8 mouse cellular contexts compared by ENCODE assay signal in genomic region chr10:75873543-75874170, GRCm38 (mm10). TPM values are rescaled to one million over a fixed set of nuclear protein-coding genes. Genes with fewer than 3 reads are reported as not detected.
DNase-seq lines count a peak whose midpoint lies in the region; ATAC-seq and TF ChIP-seq lines count a peak whose summit lies in the region.

No protein-coding gene starts in this region.

- TF ChIP-seq CTCF in left cerebral cortex, adult 2 months (IDR thresholded peaks at IDR 0.05) = no peak

- H3K9me3 ChIP-seq in intestine, embryonic 15.5 days = no peaks in the 10 kb centered on the region
- no peaks in the 10 kb centered on the region for H3K9me3 ChIP-seq in stomach, embryonic 14.5 days (ENCODE audit: control insufficient read depth, low read depth, low read length)

- ATAC-seq in intestine, embryonic 15.5 days = no peak
- no peak for ATAC-seq in stomach, embryonic 14.5 days (ENCODE audit: insufficient number of reproducible peaks, insufficient read depth, low FRiP score, low read depth)

- DNase-seq in left cerebral cortex, adult 2 months (ENCODE audit: extremely low spot score in 1 of 2, low spot score in 2 of 2) = no peak
- no peak for DNase-seq in left cerebral cortex, postnatal 10 days (ENCODE audit: extremely low spot score in 1 of 2, low spot score in 2 of 2)
- DNase-seq in cerebellum, postnatal 36 days = peak; percentile 47 to 63
- no peak for DNase-seq in gastrocnemius, adult 8-10 months (ENCODE audit: low spot score in 2 of 2)
- DNase-seq in thymus, postnatal 36 days = no peak
- no peak for DNase-seq in kidney, postnatal 4 days

- peak overlapping the region; percentile 70 for H3K4me2 ChIP-seq in intestine, embryonic 15.5 days (replicated peaks)
- H3K4me2 ChIP-seq in stomach, embryonic 14.5 days (replicated peaks; ENCODE audit: low read depth, low read length) = peak overlapping the region; percentile 54

- intact Hi-C loops in left cerebral cortex, adult 2 months (cut with DNase I) = no loop called here
- intact Hi-C loops in left cerebral cortex, postnatal 10 days (cut with DNase I) = no loop called here

- no peak overlapping the region for H3K9ac ChIP-seq in intestine, embryonic 15.5 days
- no peak overlapping the region for H3K9ac ChIP-seq in stomach, embryonic 14.5 days (replicated peaks; ENCODE audit: low read depth, low read length)

- H3K36me3 ChIP-seq in intestine, embryonic 15.5 days = no peaks in the 10 kb centered on the region
- no peaks in the 10 kb centered on the region for H3K36me3 ChIP-seq in stomach, embryonic 14.5 days (ENCODE audit: control insufficient read depth, insufficient read depth, low read length)

- H3K4me1 ChIP-seq in intestine, embryonic 15.5 days (replicated peaks) = peaks cover 5% of the 10 kb centered on the region; the same call in 1 of the 2 replicates
- H3K4me1 ChIP-seq in stomach, embryonic 14.5 days (ENCODE audit: control insufficient read depth, insufficient read depth, low read length) = 0 out of 2 replicates have a peak, but pooled peaks cover 2% of the 10 kb centered on the region

- H3K4me3 ChIP-seq in left cerebral cortex, adult 2 months = peak overlapping the region; percentile 44
- H3K4me3 ChIP-seq in intestine, embryonic 15.5 days (replicated peaks) = no peak overlapping the region
- no peak overlapping the region for H3K4me3 ChIP-seq in stomach, embryonic 14.5 days (ENCODE audit: low read depth, low read length)

- peak overlapping the region; percentile 80 for H3K27ac ChIP-seq in left cerebral cortex, adult 2 months
- no peak overlapping the region for H3K27ac ChIP-seq in intestine, embryonic 15.5 days
- H3K27ac ChIP-seq in stomach, embryonic 14.5 days (ENCODE audit: low read length) = no peak overlapping the region; the same call in 1 of the 2 replicates

- H3K27me3 ChIP-seq in intestine, embryonic 15.5 days (replicated peaks) = no peaks in the 10 kb centered on the region
- no peaks in the 10 kb centered on the region for H3K27me3 ChIP-seq in stomach, embryonic 14.5 days (ENCODE audit: control insufficient read depth, insufficient read depth, low read length)

- WGBS in intestine, embryonic 15.5 days = 35% methylated on average over 10 of the region's 10 CpGs
- WGBS in stomach, embryonic 14.5 days = 29% methylated on average over 10 of the region's 10 CpGs

RNA-seq across cellular contexts. Expression of gene Mif, which starts 13.6 kb away (rescaled TPM):
- total RNA-seq in left cerebral cortex, adult 2 months (2021) = 100 to 1,000 TPM; 475 to 526 TPM
- total RNA-seq in left cerebral cortex, postnatal 10 days (2021) = 100 to 1,000 TPM; 771 to 828 TPM
- 2,230 and 2,305 TPM in 2 replicates for polyA plus RNA-seq in intestine, embryonic 15.5 days (2015; fragmentation: Nextera tagmentation; extraction: Ambion mirVana)
- polyA plus RNA-seq in stomach, embryonic 14.5 days (2014; fragmentation: Nextera tagmentation; extraction: Ambion mirVana) = 1,950 and 2,198 TPM in 2 replicates
- total RNA-seq in gastrocnemius, adult 8-10 months (2022) = 100 to 1,000 TPM; 144 to 161 (median 157) TPM

RNA-seq across cellular contexts. Expression of gene Derl3, which starts 19.6 kb away (rescaled TPM):
- 1 to 10 TPM; 3.0 to 3.5 TPM for total RNA-seq in left cerebral cortex, adult 2 months (2021)
- total RNA-seq in left cerebral cortex, postnatal 10 days (2021) = 1 to 10 TPM; 1.5 to 3.0 TPM
- 4.4 and 8.5 TPM in 2 replicates for polyA plus RNA-seq in intestine, embryonic 15.5 days (2015; fragmentation: Nextera tagmentation; extraction: Ambion mirVana)
- polyA plus RNA-seq in stomach, embryonic 14.5 days (2014; fragmentation: Nextera tagmentation; extraction: Ambion mirVana) = 2.3 and 3.3 TPM in 2 replicates
- total RNA-seq in gastrocnemius, adult 8-10 months (2022) = 1 to 10 TPM in 1 of 4 experiments, not detected in 3; 1.1 TPM

RNA-seq across cellular contexts. Expression of gene Gstt2, which starts 36.4 kb away (rescaled TPM):
- total RNA-seq in left cerebral cortex, adult 2 months (2021) = 1 to 10 TPM; 4.6 to 4.8 TPM
- total RNA-seq in left cerebral cortex, postnatal 10 days (2021) = 1 to 10 TPM; 3.5 to 4.6 TPM
- polyA plus RNA-seq in intestine, embryonic 15.5 days (2015; fragmentation: Nextera tagmentation; extraction: Ambion mirVana) = 57.5 and 63.1 TPM in 2 replicates
- 43.5 and 47.4 TPM in 2 replicates for polyA plus RNA-seq in stomach, embryonic 14.5 days (2014; fragmentation: Nextera tagmentation; extraction: Ambion mirVana)
- 1 to 10 TPM; 2.7 to 6.5 (median 3.8) TPM for total RNA-seq in gastrocnemius, adult 8-10 months (2022)

RNA-seq across cellular contexts. Expression of gene Smarcb1, which starts 47.8 kb away (rescaled TPM):
- 10 to 100 TPM; 75.8 to 78.2 TPM for total RNA-seq in left cerebral cortex, adult 2 months (2021)
- total RNA-seq in left cerebral cortex, postnatal 10 days (2021) = 10 to 100 TPM; 92.6 to 100.0 TPM
- 170 and 171 TPM in 2 replicates for polyA plus RNA-seq in intestine, embryonic 15.5 days (2015; fragmentation: Nextera tagmentation; extraction: Ambion mirVana)
- 182 and 197 TPM in 2 replicates for polyA plus RNA-seq in stomach, embryonic 14.5 days (2014; fragmentation: Nextera tagmentation; extraction: Ambion mirVana)
- 10 to 100 TPM; 11.0 to 16.7 (median 11.5) TPM for total RNA-seq in gastrocnemius, adult 8-10 months (2022)

RNA-seq across cellular contexts. Expression of gene Gstt4, which starts 51.3 kb away (rescaled TPM):
- total RNA-seq in left cerebral cortex, adult 2 months (2021) = not detected
- not detected for total RNA-seq in left cerebral cortex, postnatal 10 days (2021)
- polyA plus RNA-seq in intestine, embryonic 15.5 days (2015; fragmentation: Nextera tagmentation; extraction: Ambion mirVana) = not detected in 2 replicates
- not detected in 2 replicates for polyA plus RNA-seq in stomach, embryonic 14.5 days (2014; fragmentation: Nextera tagmentation; extraction: Ambion mirVana)
- not detected for total RNA-seq in gastrocnemius, adult 8-10 months (2022)

Comparison
In these comparisons a context has a peak if more than half of its experiments do, and no peak if none do; other contexts are left out.
1. DNase-seq: peak in cerebellum, postnatal 36 days (2 of 2); none in left cerebral cortex, adult 2 months (0 of 2), left cerebral cortex, postnatal 10 days (0 of 2), gastrocnemius, adult 8-10 months (0 of 2), thymus, postnatal 36 days (0 of 2) and kidney, postnatal 4 days (0 of 2).